Mouse (Mus musculus) midbrain, embryonic 15.5 days (tissue): ENCODE results near the gene Ablim1. TPM values are rescaled to one million over a fixed set of nuclear protein-coding genes. Genes with fewer than 3 reads are reported as not detected.

Experiments
- ATAC-seq: fragments of 200-750 bp; cut with Nextera tagmentation; replicated peaks from 2 replicates; pipeline ENCODE4 v1.8.0; 2017; ENCODE audit warnings: moderate TSS enrichment
- H3K27ac ChIP-seq: fragments of 300-500 bp; sonication (generic); 2 replicates; pipeline ENCODE4 v1.5.1; 2015; ENCODE audit warnings: mild to moderate bottlenecking, inconsistent platforms
- H3K27me3 ChIP-seq: fragments of 300-500 bp; sonication (generic); replicated peaks from 2 replicates; pipeline ENCODE4 v1.6.1; 2015; ENCODE audit warnings: inconsistent platforms
- H3K36me3 ChIP-seq: fragments of 300-500 bp; sonication (generic); replicated peaks from 2 replicates; pipeline ENCODE4 v1.6.1; 2015; ENCODE audit warnings: inconsistent platforms
- H3K4me1 ChIP-seq: fragments of 300-500 bp; sonication (generic); 2 replicates; pipeline ENCODE4 v1.6.1; 2015; ENCODE audit warnings: inconsistent platforms
- H3K4me2 ChIP-seq: fragments of 300-500 bp; sonication (generic); 2 replicates; pipeline ENCODE4 v1.6.1; 2015; ENCODE audit warnings: inconsistent platforms, mild to moderate bottlenecking, moderate library complexity
- H3K4me3 ChIP-seq: fragments of 300-500 bp; sonication (generic); 2 replicates; pipeline ENCODE4 v1.5.1; 2015; ENCODE audit warnings: mild to moderate bottlenecking, inconsistent platforms
- H3K9ac ChIP-seq: fragments of 300-500 bp; sonication (generic); 2 replicates; pipeline ENCODE4 v1.6.1; 2015; ENCODE audit warnings: mild to moderate bottlenecking, inconsistent platforms
- H3K9me3 ChIP-seq: fragments of 300-500 bp; sonication (generic); 2 replicates; pipeline ENCODE4 v1.6.1; 2016; ENCODE audit warnings: inconsistent platforms
- WGBS: fragments of 180-500 bp; shearing (Covaris S2); methylation state at CpG from one replicate; pipeline ENCODE4 v1.1.7; 2015; ENCODE audit warnings: mixed read lengths; 5-methylcytosine and 5-hydroxymethylcytosine counted together
- polyA plus RNA-seq: library from polyadenylated mRNA; unstranded; fragments of >200 nt; fragmentation: Nextera tagmentation; extraction: Ambion mirVana; gene quantifications from 2 replicates; pipeline ENCODE4 v1.2.1, GENCODE M21; 2015

Gene Ablim1
- polyA plus RNA-seq, 1 experiment from 2014 or later = 64.5 TPM

DNA sequence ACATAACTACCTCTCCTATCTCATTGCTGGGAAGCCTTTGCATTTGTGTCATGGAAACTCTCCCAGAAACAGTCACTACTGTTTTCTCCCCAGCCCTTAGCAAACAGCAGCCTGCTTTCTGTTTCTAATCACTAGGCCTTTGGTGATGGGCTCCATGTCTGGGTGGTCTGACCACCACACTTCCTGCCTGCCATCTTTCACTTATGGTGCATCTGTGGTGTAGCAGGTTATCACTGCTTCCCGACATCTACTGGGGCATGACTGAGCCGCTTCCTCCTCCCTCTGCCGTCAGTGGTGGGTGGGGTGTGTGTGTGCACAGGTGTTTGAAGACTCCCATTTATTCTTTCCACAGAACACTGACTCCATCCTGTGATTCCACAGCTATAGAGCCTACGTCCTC, 183.4 kb downstream of the Ablim1 start:
- WGBS = 85% methylated on average over 4 of the region's 4 CpGs

DNA sequence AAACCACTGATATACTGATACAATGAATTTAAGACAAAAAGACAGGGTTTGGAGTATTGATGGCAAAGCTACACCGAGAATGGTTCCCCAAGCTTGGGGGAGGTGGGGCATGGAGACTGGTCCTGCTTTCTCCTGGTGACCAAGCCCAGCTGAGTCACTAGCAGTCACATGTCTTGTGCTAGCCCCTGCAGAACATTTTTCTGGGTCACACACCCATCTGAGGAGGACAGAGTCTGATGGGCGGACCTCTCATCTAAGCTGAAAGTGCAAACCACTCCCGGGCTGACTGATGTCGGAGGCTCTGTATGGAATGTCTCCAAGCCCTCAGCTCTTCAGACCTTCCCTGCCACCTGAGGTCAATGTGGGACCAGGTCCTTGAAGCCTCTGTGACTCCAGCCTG, 184.1 kb downstream of the Ablim1 start:
- Histone ChIP-seq H3K27ac (no peak overlapping the region), H3K27me3 (no peaks in the 10 kb centered on the region), H3K9ac (no peak overlapping the region), H3K36me3 (no peaks in the 10 kb centered on the region), H3K4me3 (no peak overlapping the region), H3K4me2 (no peak overlapping the region), H3K4me1 (peaks cover 19% of the 10 kb centered on the region), H3K9me3 (no peaks in the 10 kb centered on the region)
- no peak for ATAC-seq
- WGBS = 85% methylated on average over 4 of the region's 4 CpGs

More for the DNA sequence above, 183.4 kb downstream of the Ablim1 start:
- H3K27ac ChIP-seq = no peak overlapping the region
- H3K9me3 ChIP-seq = no peaks in the 10 kb centered on the region
- no peaks in the 10 kb centered on the region for H3K27me3 ChIP-seq
- no peaks in the 10 kb centered on the region for H3K36me3 ChIP-seq
- H3K4me1 ChIP-seq = peaks cover 23% of the 10 kb centered on the region
- no peak for ATAC-seq
- no peak overlapping the region for H3K9ac ChIP-seq
- no peak overlapping the region for H3K4me2 ChIP-seq
- H3K4me3 ChIP-seq = no peak overlapping the region

DNA sequence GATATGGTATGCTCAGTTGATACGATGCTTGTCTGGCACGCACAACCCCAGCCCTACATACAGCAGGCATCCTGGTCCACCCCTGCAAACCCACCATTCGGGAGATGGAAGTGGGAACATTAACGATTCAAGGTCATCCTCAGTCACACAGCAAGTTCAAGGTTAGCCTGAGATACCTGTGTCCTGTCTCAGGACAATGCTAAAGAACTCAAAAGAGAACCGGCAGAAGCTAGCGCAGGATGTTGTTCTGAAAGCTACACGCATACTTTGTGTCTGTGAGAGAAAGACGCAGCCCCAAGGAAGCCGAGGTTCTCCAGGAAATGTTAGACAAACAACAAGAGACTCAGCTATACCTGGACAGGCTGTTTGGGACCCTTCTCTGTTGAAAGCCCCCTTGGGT, 185.0 kb downstream of the Ablim1 start:
- 92% methylated on average over 9 of the region's 9 CpGs for WGBS
- Histone ChIP-seq H3K9me3 (no peaks in the 10 kb centered on the region), H3K27ac (no peak overlapping the region), H3K4me3 (no peak overlapping the region), H3K36me3 (no peaks in the 10 kb centered on the region), H3K4me1 (peaks cover 14% of the 10 kb centered on the region), H3K4me2 (no peak overlapping the region), H3K9ac (no peak overlapping the region), H3K27me3 (no peaks in the 10 kb centered on the region)
- ATAC-seq = no peak

DNA sequence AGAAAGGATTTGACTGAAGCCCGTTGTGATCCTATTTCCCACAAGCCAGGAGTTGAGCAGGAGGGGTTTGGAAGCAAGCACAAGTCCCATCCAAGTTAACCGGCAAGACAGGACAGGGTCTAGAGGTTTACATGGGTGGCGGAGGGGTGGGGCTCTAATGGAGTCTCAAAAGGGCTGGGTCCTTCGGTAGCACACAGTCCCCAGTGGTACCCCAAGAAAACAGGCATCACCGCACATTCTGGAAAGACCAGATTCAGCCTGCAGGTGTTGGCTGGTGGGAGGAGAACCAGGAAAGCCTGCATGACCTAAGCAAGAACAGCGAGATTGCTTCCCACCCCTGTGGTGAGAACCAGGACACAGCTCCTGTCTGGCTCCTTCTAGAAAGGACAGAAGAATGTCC, 186.7 kb downstream of the Ablim1 start:
- no peak for ATAC-seq
- Histone ChIP-seq H3K27me3 (no peaks in the 10 kb centered on the region), H3K9ac (no peak overlapping the region), H3K27ac (no peak overlapping the region), H3K4me1 (0 out of 2 replicates have a peak, but pooled peaks cover 4% of the 10 kb centered on the region), H3K4me2 (no peak overlapping the region), H3K4me3 (no peak overlapping the region), H3K36me3 (no peaks in the 10 kb centered on the region), H3K9me3 (no peaks in the 10 kb centered on the region)
- 52% methylated on average over 6 of the region's 6 CpGs for WGBS

DNA sequence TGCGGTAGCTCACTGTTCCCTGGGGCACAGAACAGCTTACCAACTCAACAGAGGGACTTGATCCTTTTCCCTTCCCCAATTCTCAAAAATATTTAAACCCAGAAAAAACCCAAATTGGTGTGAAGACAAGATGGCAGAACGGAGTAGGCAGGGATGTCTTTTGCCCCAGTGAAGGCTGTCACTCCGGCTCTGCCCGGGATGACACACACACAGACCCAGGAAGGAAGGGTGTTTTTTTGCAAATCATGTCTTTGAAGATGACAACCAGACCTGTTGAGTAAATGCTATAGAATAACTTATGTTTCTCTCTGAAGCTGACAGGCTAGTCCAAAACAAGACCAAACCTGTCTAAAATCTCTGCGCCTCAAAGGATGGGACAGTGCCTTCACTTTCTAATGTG, 187.2 kb downstream of the Ablim1 start:
- Histone ChIP-seq H3K36me3 (no peaks in the 10 kb centered on the region), H3K27me3 (no peaks in the 10 kb centered on the region), H3K27ac (no peak overlapping the region), H3K9ac (no peak overlapping the region), H3K4me1 (0 out of 2 replicates have a peak, but pooled peaks cover 4% of the 10 kb centered on the region), H3K4me2 (no peak overlapping the region), H3K4me3 (no peak overlapping the region), H3K9me3 (no peaks in the 10 kb centered on the region)
- no peak for ATAC-seq
- WGBS = 85% methylated on average over 5 of the region's 5 CpGs

DNA sequence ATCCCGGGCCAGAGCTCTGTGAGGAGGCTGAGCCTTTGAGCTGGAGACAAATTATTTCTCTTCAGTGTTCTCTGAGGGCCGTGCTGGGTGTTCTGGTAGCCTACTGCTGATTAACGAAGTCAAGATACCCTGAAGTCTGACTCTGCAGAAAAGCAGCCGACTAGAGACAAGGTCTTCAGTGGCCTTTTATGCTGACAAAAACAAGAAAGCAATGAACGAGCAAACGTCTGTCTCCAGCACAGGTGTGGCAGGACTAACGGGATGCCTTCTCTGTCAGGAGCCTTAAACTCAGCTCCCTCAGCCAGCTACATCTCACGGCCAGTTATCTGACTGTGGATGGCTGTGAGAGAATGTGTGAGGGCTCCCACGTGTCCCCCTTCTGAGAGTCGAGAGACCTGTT, 187.8 kb downstream of the Ablim1 start:
- Histone ChIP-seq H3K9ac (no peak overlapping the region), H3K4me1 (0 out of 2 replicates have a peak, but pooled peaks cover 4% of the 10 kb centered on the region), H3K4me2 (no peak overlapping the region), H3K9me3 (no peaks in the 10 kb centered on the region), H3K4me3 (no peak overlapping the region), H3K36me3 (no peaks in the 10 kb centered on the region), H3K27ac (no peak overlapping the region), H3K27me3 (no peaks in the 10 kb centered on the region)
- no peak for ATAC-seq
- WGBS = 77% methylated on average over 10 of the region's 10 CpGs

DNA sequence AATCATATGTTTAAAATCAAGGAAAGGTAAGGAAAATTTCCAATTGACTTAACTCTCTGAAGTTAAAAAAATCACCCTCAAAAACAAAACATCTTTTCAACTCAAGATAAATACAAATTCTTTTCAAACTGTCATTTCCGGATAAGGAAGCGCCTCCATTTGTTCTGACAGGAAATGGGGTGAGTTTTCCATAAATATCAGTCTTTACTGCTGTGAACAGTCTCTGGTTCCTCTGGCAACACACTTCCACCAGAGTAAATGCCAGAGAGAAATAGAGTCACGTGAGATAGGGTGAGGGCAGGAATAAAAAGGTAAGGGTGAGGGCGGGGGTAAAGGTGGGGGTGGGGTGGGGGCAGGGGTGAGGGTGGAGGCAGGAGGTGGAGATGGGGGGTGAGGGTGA, 189.8 kb downstream of the Ablim1 start:
- WGBS = 77% methylated on average over 4 of the region's 4 CpGs
- no peak overlapping the region for H3K27ac ChIP-seq
- ATAC-seq = no peak

DNA sequence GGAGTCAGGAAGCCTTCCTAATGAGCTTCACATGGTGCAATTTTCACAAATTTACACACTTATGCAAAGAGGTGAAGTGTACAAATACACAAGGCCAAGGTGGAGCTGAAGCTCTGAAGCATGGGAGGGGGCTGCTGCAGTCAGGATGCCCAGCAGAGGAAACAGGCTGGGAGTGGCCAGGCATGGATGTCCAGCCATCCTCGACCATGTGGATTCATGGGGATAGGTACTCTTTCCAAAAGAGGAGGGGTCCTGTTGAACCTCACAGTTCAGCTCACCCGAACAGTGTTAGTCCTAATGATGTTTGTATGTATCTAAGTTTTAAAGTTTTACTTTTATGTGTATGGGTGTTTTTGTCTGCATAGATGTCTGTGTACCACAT, 190.6 kb downstream of the Ablim1 start:
- H3K4me3 ChIP-seq = no peak overlapping the region
- peaks cover 9% of the 10 kb centered on the region for H3K4me1 ChIP-seq
- peak overlapping the region; percentile 53 for H3K27ac ChIP-seq
- H3K9ac ChIP-seq = no peak overlapping the region
- H3K9me3 ChIP-seq = no peaks in the 10 kb centered on the region
- ATAC-seq = no peak
- H3K4me2 ChIP-seq = no peak overlapping the region
- H3K36me3 ChIP-seq = no peaks in the 10 kb centered on the region
- H3K27me3 ChIP-seq = no peaks in the 10 kb centered on the region
- WGBS = 64% methylated on average over 2 of the region's 2 CpGs

More for the DNA sequence above, 189.8 kb downstream of the Ablim1 start:
- no peak overlapping the region for H3K4me3 ChIP-seq
- H3K36me3 ChIP-seq = no peaks in the 10 kb centered on the region
- H3K9ac ChIP-seq = no peak overlapping the region
- H3K9me3 ChIP-seq = no peaks in the 10 kb centered on the region
- no peak overlapping the region for H3K4me2 ChIP-seq
- H3K27me3 ChIP-seq = no peaks in the 10 kb centered on the region
- 0 out of 2 replicates have a peak, but pooled peaks cover 6% of the 10 kb centered on the region for H3K4me1 ChIP-seq

DNA sequence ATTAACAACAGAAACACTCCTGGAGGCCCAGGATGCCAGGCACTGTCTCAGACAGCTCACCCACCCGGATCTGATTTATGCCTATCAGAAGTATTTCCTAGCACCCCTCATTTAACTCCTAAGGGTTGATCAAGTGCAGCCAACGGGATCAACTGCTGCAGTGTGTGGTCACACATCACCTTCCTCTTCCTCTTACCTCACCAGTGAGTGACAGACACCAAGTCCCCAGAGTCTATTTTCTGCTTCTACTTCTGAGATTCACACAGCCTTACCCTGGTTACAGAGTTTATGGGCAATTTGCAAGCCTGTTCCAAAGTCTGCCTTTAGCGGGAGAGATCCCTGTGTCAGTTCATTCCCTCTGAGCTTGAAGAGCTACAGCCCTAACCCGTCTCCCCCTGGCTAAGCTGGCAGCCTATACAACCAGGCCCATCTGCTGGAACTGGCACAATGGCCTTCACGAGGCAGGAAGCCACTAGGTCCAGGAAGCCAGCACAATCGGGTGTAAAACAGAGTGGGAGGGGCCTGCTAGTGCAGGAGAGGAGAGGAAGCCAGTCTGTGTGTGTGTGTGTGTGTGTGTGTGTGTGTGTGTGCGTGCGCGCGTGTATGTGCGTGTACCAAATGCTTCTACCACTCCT, 191.1 kb downstream of the Ablim1 start:
- Histone ChIP-seq H3K27me3 (no peaks in the 10 kb centered on the region), H3K4me1 (peaks cover 14% of the 10 kb centered on the region), H3K27ac (peak overlapping the region; percentile 53), H3K9ac (no peak overlapping the region), H3K4me3 (no peak overlapping the region), H3K36me3 (no peaks in the 10 kb centered on the region), H3K4me2 (no peak overlapping the region), H3K9me3 (no peaks in the 10 kb centered on the region)
- ATAC-seq = no peak
- WGBS = 65% methylated on average over 11 of the region's 11 CpGs

DNA sequence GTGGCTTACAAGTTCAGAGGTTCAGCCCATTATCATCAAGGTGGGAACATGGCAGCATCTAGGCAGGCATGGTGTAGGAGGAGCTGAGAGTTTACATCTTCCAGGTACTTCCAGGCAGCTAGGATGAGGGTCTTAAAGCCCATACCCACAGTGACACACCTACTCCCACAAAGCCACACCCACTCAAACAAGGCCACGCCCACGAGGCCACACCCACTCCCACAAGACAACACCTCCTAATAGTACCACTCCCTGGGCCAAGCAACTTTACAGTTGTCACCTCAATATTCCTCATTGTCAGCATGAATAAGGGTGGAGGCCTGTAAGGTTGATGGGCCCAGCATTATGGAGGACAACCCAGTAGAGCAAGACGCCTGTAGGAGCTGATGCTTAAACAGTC, 192.5 kb downstream of the Ablim1 start:
- Histone ChIP-seq H3K27ac (no peak overlapping the region), H3K9me3 (no peaks in the 10 kb centered on the region), H3K27me3 (no peaks in the 10 kb centered on the region), H3K9ac (no peak overlapping the region), H3K4me3 (no peak overlapping the region), H3K4me2 (no peak overlapping the region), H3K36me3 (no peaks in the 10 kb centered on the region), H3K4me1 (peaks cover 28% of the 10 kb centered on the region)
- WGBS = 92% methylated on average over 3 of the region's 3 CpGs
- ATAC-seq = no peak

DNA sequence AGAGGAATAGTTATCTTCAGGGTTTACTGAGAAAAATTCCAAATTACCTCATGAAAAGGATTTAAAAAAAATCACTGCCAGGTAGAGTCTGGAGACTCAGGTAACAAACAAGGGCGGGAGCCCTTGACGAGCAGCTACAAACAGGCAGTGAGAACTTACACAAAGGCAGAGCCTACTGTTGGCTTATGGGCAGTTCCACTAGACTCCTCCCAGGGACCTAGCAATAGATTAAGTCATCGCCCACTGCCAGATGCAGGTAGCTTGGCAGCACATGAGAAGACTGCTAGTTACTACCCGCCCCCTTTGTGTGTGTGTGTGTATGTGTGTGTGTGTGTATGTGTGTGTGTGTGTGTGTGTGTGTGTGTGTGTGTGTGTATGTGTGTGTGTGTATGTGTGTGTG, 193.7 kb downstream of the Ablim1 start:
- Histone ChIP-seq H3K36me3 (no peaks in the 10 kb centered on the region), H3K4me3 (no peak overlapping the region), H3K27ac (no peak overlapping the region), H3K4me1 (peaks cover 35% of the 10 kb centered on the region), H3K4me2 (no peak overlapping the region), H3K27me3 (no peaks in the 10 kb centered on the region), H3K9ac (no peak overlapping the region), H3K9me3 (no peaks in the 10 kb centered on the region)
- ATAC-seq = no peak
- WGBS = 75% methylated on average over 4 of the region's 4 CpGs

DNA sequence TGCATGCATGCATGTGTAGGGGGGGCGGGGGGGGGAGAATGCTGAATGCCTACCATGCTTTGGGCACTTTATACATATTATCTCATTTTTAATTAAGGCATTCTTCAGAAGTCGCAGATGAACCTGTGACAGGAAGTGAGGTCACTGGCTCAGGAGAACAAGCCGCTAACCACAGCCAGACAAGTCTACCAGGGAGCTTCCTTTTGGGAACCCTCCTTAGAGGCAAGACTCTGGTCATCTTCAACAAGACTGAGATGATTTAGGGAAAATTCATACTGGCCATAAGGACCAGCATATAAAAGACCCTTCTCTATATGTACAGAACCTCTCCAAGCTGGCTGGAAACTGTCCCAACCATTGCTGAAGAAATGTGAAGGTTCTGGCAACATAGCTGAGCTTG, 195.1 kb downstream of the Ablim1 start:
- no peak overlapping the region for H3K9ac ChIP-seq
- no peaks in the 10 kb centered on the region for H3K9me3 ChIP-seq
- no peak overlapping the region for H3K4me3 ChIP-seq
- H3K27ac ChIP-seq = no peak overlapping the region
- no peaks in the 10 kb centered on the region for H3K27me3 ChIP-seq
- H3K36me3 ChIP-seq = no peaks in the 10 kb centered on the region
- H3K4me2 ChIP-seq = peak overlapping the region; percentile 49; the same call in 1 of the 2 replicates
- WGBS = 75% methylated on average over 3 of the region's 3 CpGs
- no peak for ATAC-seq
- H3K4me1 ChIP-seq = peaks cover 35% of the 10 kb centered on the region

DNA sequence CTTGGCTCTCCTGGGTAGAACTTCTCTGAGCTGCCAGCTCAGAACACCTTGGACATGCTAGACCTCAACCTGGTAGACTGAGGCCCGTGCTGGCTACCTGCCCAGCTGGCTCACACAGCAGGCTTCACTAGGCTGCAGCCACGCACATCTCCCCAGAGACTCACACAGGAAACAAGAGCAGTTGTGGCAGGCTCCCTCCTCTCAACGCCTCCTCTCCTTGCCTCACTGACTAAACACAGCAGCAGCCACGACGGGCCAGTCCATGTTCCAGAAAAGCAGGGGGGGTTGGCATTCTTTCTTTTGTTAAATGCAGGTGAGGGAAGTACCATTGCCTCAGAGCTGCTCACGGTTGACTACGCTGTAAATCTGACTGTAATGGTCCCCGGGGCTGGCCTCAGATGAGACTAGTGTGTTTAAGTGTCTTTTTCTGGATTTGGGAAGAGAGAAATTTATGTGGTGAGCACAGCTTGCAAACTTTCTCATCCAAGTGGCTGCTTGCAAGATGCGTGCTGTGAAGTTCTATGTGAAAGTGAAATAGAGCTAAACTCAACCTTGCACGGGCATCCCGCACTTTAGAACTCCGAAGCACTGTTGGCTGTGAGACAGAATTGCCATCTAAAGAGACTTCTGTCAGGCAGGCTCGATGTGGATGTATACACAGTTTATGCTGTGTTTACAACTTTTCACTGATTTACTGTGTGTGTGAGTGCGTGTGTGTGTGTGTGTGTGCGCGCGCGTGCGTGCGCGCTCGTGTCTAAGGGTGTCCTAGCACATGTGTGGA, 195.7 kb downstream of the Ablim1 start:
- Histone ChIP-seq H3K36me3 (no peaks in the 10 kb centered on the region), H3K9me3 (no peaks in the 10 kb centered on the region), H3K27me3 (no peaks in the 10 kb centered on the region), H3K4me2 (peak overlapping the region; percentile 49), H3K27ac (peak overlapping the region; percentile 74), H3K9ac (peak overlapping the region; percentile 41), H3K4me3 (peak overlapping the region; percentile 32), H3K4me1 (peaks cover 35% of the 10 kb centered on the region)
- ATAC-seq = peak; percentile 80
- WGBS = 38% methylated on average over 22 of the region's 22 CpGs
